Mouse (Mus musculus) ES-E14 (cell line): ENCODE data around the gene Itpr2.

Experiments
- CHD2 ChIP-seq: IDR thresholded peaks from 2 replicates; pipeline ENCODE4 v1.6.1; 2014; ENCODE audit warnings: mild to moderate bottlenecking, low read depth, low read length, inconsistent platforms
- ZC3H11A ChIP-seq: IDR thresholded peaks from 2 replicates; pipeline ENCODE4 v1.6.1; 2012; ENCODE audit warnings: low read depth, mild to moderate bottlenecking, inconsistent platforms, low read length, borderline replicate concordance

- TF ChIP-seq ZC3H11A (no peak), CHD2 (no peak)
Measured at GRCm38 (mm10) chr6:146458436-146458835, 43.6 kb downstream of the Itpr2 start.
